Mouse (Mus musculus): ENCODE results near the gene Lgals9.

DNA sequence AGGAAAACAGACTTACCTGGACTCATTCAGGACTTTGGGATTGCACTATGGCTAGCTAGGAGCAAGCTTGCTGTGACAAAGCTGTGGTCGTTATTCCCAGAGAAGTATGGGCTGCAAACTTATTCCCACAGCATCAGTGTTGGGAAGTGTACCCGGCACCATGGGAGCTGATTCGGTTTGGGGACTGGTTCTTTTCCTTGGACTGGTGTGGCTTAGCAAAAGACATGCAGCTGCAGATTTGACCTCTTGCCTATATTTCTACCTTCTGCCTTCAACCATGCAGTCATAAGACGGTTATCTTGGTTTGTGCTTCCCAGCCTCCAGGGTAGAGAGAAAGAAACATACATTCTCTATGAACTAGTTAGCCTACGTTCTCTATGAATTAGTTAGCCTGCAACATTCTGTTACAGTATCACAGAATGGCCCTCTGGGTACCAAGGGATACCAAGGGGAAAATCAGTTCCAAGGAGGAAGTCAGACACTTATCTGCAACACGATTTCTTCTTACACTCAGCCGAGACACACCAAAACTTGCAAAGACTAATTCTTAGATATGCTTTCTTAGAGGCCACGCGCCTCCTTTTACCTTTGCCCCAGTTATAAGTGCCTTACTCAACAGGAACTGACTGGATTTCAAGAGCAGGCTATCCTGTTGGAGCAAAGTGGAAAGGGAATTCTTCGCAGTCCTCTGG is 1.7 kb upstream of the Lgals9 start:
- TF ChIP-seq EP300 (IDR thresholded peaks at IDR 0.05; ENCODE audit: insufficient read depth, low read depth, low read length) (no peak), POLR2A (IDR thresholded peaks at IDR 0.05; ENCODE audit: insufficient read depth, low read length) (no peak), CTCF (IDR thresholded peaks at IDR 0.05; ENCODE audit: low read depth, low read length) (no peak)

Data from ES-Bruce4 (cell line).